Mouse (Mus musculus) heart, adult 2 months (tissue): ENCODE data around the gene Dnm2. TPM values are rescaled to one million over a fixed set of nuclear protein-coding genes. Genes with fewer than 3 reads are reported as not detected.

Experiments used
- DNase-seq, 2 experiments: peaks; one replicate each; pipeline ENCODE4 v3.0.0; 2021
- H3K27ac ChIP-seq: fragments of 200-600 bp; 2 replicates; pipeline ENCODE4 v1.8.1; 2022
- H3K27me3 ChIP-seq: fragments of 200-500 bp; 2 replicates; pipeline ENCODE4 v1.6.1; 2012; ENCODE audit warnings: mild to moderate bottlenecking, low read length, inconsistent platforms, mixed read lengths; ENCODE audit not compliant: control insufficient read depth, insufficient read depth
- H3K36me3 ChIP-seq: fragments of 200-500 bp; 2 replicates; pipeline ENCODE4 v1.6.1; 2012; ENCODE audit warnings: low read length, inconsistent platforms; ENCODE audit not compliant: control insufficient read depth, insufficient read depth
- H3K4me1 ChIP-seq: fragments of 200-500 bp; 2 replicates; pipeline ENCODE4 v1.6.1; 2011; ENCODE audit warnings: low read length; ENCODE audit not compliant: control insufficient read depth, insufficient read depth
- H3K4me3 ChIP-seq: fragments of 200-600 bp; 2 replicates; pipeline ENCODE4 v1.8.1; 2022
- H3K79me2 ChIP-seq: fragments of 200-500 bp; replicated peaks from 2 replicates; pipeline ENCODE4 v1.6.1; 2012; ENCODE audit warnings: mild to moderate bottlenecking, inconsistent platforms, low read length, moderate library complexity, mixed read lengths; ENCODE audit not compliant: control insufficient read depth, insufficient read depth
- H3K9ac ChIP-seq: fragments of 200-500 bp; 2 replicates; pipeline ENCODE4 v1.6.1; 2012; ENCODE audit warnings: low read depth, mild to moderate bottlenecking, control low read depth, inconsistent platforms, low read length, mixed read lengths
- CTCF ChIP-seq: fragments of 200-600 bp; IDR thresholded peaks from 2 replicates; pipeline ENCODE4 v1.8.1; 2022; ENCODE audit warnings: antibody characterized with exemption, mild to moderate bottlenecking, moderate library complexity
- EP300 ChIP-seq: fragments of 200-500 bp; IDR thresholded peaks from 2 replicates; pipeline ENCODE4 v1.6.1; 2011; ENCODE audit warnings: low read depth, low read length, control low read depth; ENCODE audit not compliant: insufficient read depth
- POLR2A ChIP-seq: fragments of 200-500 bp; IDR thresholded peaks from 2 replicates; pipeline ENCODE4 v1.6.1; 2011; ENCODE audit warnings: mild to moderate bottlenecking, low read depth, low read length, control low read depth; ENCODE audit not compliant: insufficient read depth
- WGBS: fragments of 180-500 bp; shearing (Covaris S2); methylation state at CpG from one replicate; pipeline ENCODE4 v1.1.7; 2018; 5-methylcytosine and 5-hydroxymethylcytosine counted together
- intact Hi-C: fragments of 180-260 bp; cut with DNase I; formaldehyde crosslinking; loops from one replicate; pipeline ENCODE4 v1.15.1; 2025
- polyA plus RNA-seq: library from polyadenylated mRNA; depleted of rRNA; stranded (reverse); fragments of >200 nt; gene quantifications from 2 replicates; pipeline ENCODE4 v1.2.3, GENCODE M21; 2012
- total RNA-seq, 2 experiments: library from RNA; stranded (reverse); gene quantifications; 2 replicates each; pipeline ENCODE4 v1.2.3; 2021

Dnm2 gene
- total and polyA plus RNA-seq, 3 experiments, result 63.9 to 68.2 (median 64.8) TPM

- Histone ChIP-seq H3K4me3 (no peak overlapping the region), H3K4me1 (peaks cover 15% of the 10 kb centered on the region), H3K27me3 (no peaks in the 10 kb centered on the region), H3K27ac (no peak overlapping the region), H3K79me2 (peaks cover 11% of the 10 kb centered on the region), H3K9ac (no peak overlapping the region), H3K36me3 (no peaks in the 10 kb centered on the region)
- 94% methylated on average over 6 of the region's 6 CpGs for WGBS
- no peak for DNase-seq
- intact Hi-C loops, result no loop called here
- peak; percentile 15; the same call in 1 of the 2 replicates for TF ChIP-seq CTCF
- TF ChIP-seq POLR2A, result no peak
Measured at GRCm38 (mm10) chr9:21445081-21445744, 20.5 kb downstream of the Dnm2 start.

- Histone ChIP-seq H3K9ac (no peak overlapping the region), H3K79me2 (peaks cover 11% of the 10 kb centered on the region), H3K27me3 (no peaks in the 10 kb centered on the region), H3K36me3 (peaks cover 3% of the 10 kb centered on the region), H3K4me1 (peaks cover 33% of the 10 kb centered on the region), H3K4me3 (no peak overlapping the region), H3K27ac (no peak overlapping the region)
- DNase-seq, result no peak
- 82% methylated on average over 2 of the region's 2 CpGs for WGBS
- TF ChIP-seq CTCF (no peak), POLR2A (no peak), EP300 (no peak)
- intact Hi-C loops, result loop anchor here (2.0 kb wide), 1 partner anchor 17 kb away; no protein-coding TSS in a partner anchor
Measured at GRCm38 (mm10) chr9:21447778-21448177, 23.1 kb downstream of the Dnm2 start.

- intact Hi-C loops, result loop anchor here (2.0 kb wide), 1 partner anchor 17 kb away; no protein-coding TSS in a partner anchor
- Histone ChIP-seq H3K79me2 (peaks cover 11% of the 10 kb centered on the region), H3K27me3 (no peaks in the 10 kb centered on the region), H3K9ac (no peak overlapping the region), H3K27ac (peak overlapping the region; percentile 64), H3K4me3 (no peak overlapping the region), H3K4me1 (peaks cover 41% of the 10 kb centered on the region), H3K36me3 (peaks cover 3% of the 10 kb centered on the region)
- WGBS, result 54% methylated on average over 2 of the region's 2 CpGs
- TF ChIP-seq POLR2A (no peak), CTCF (no peak), EP300 (no peak)
- no peak for DNase-seq
Measured at GRCm38 (mm10) chr9:21449710-21450109, 25.0 kb downstream of the Dnm2 start.

GRCm38 (mm10) chr9:21450270-21450669 lies 25.6 kb downstream of the Dnm2 start:
- H3K79me2 ChIP-seq, result peaks cover 11% of the 10 kb centered on the region
- H3K9ac ChIP-seq, result no peak overlapping the region
- TF ChIP-seq EP300 (no peak), POLR2A (no peak), CTCF (no peak)
- peaks cover 44% of the 10 kb centered on the region for H3K4me1 ChIP-seq
- peak in 1 of 2 experiments; percentile 50 for DNase-seq
- H3K27ac ChIP-seq, result peak overlapping the region; percentile 64
- no peaks in the 10 kb centered on the region for H3K27me3 ChIP-seq
- intact Hi-C loops, result loop anchor here (2.0 kb wide), 1 partner anchor 17 kb away; no protein-coding TSS in a partner anchor
- H3K36me3 ChIP-seq, result peaks cover 3% of the 10 kb centered on the region
- no peak overlapping the region for H3K4me3 ChIP-seq
- WGBS, result 23% methylated on average over 3 of the region's 3 CpGs

GRCm38 (mm10) chr9:21451391-21451790 lies 26.7 kb downstream of the Dnm2 start:
- DNase-seq, result no peak
- no peak overlapping the region for H3K9ac ChIP-seq
- H3K79me2 ChIP-seq, result peaks cover 8% of the 10 kb centered on the region
- peaks cover 49% of the 10 kb centered on the region for H3K4me1 ChIP-seq
- 46% methylated on average over 8 of the region's 8 CpGs for WGBS
- peak overlapping the region; percentile 75 for H3K27ac ChIP-seq
- intact Hi-C loops, result loop anchor here (2.0 kb wide), 1 partner anchor 15 kb away; no protein-coding TSS in a partner anchor
- H3K27me3 ChIP-seq, result no peaks in the 10 kb centered on the region
- H3K36me3 ChIP-seq, result peaks cover 3% of the 10 kb centered on the region
- no peak overlapping the region for H3K4me3 ChIP-seq
- TF ChIP-seq EP300 (no peak), CTCF (no peak), POLR2A (no peak)

- Histone ChIP-seq H3K27me3 (no peaks in the 10 kb centered on the region), H3K79me2 (peaks cover 7% of the 10 kb centered on the region), H3K9ac (no peak overlapping the region), H3K4me1 (peaks cover 52% of the 10 kb centered on the region), H3K4me3 (no peak overlapping the region), H3K36me3 (peaks cover 3% of the 10 kb centered on the region), H3K27ac (peak overlapping the region; percentile 75)
- peak in 1 of 2 experiments; percentile 54 for DNase-seq
- WGBS, result 6% methylated on average over 8 of the region's 8 CpGs
- TF ChIP-seq POLR2A (no peak), EP300 (no peak), CTCF (no peak)
- intact Hi-C loops, result loop anchor here (2.0 kb wide), 1 partner anchor 15 kb away; no protein-coding TSS in a partner anchor
Measured at GRCm38 (mm10) chr9:21451870-21452269, 27.2 kb downstream of the Dnm2 start.
